Mouse (Mus musculus) forebrain, postnatal 0 days (tissue): Measurements from ENCODE around the gene H2al1j. TPM values are rescaled to one million over a fixed set of nuclear protein-coding genes. Genes with fewer than 3 reads are reported as not detected.

Source experiments
- ATAC-seq: fragments of 200-750 bp; cut with Nextera tagmentation; 2 replicates; pipeline ENCODE4 v1.8.0; 2017; ENCODE audit warnings: mild to moderate bottlenecking, moderate library complexity
- DNase-seq: peaks from one replicate; pipeline ENCODE4 v3.0.0-alpha.2; 2015
- H3K27ac ChIP-seq: fragments of 300-500 bp; sonication (generic); 2 replicates; pipeline ENCODE4 v1.5.1; 2014; ENCODE audit warnings: low read depth, mild to moderate bottlenecking, antibody characterized with exemption, low read length, moderate library complexity, mixed read lengths
- H3K27me3 ChIP-seq: fragments of 300-500 bp; sonication (generic); 2 replicates; pipeline ENCODE4 v1.6.1; 2014; ENCODE audit warnings: mild to moderate bottlenecking, low read length, mixed read lengths; ENCODE audit not compliant: insufficient read depth
- H3K36me3 ChIP-seq: fragments of 300-500 bp; sonication (generic); 2 replicates; pipeline ENCODE4 v1.6.1; 2014; ENCODE audit warnings: mild to moderate bottlenecking, moderate library complexity; ENCODE audit not compliant: insufficient read depth
- H3K4me1 ChIP-seq: fragments of 300-500 bp; sonication (generic); 2 replicates; pipeline ENCODE4 v1.6.1; 2014; ENCODE audit warnings: antibody characterized with exemption; ENCODE audit not compliant: insufficient read depth
- H3K4me2 ChIP-seq: fragments of 300-500 bp; sonication (generic); 2 replicates; pipeline ENCODE4 v1.6.1; 2014; ENCODE audit warnings: low read depth, mild to moderate bottlenecking, moderate library complexity
- H3K4me3 ChIP-seq: fragments of 300-500 bp; sonication (generic); 2 replicates; pipeline ENCODE4 v1.5.1; 2014; ENCODE audit warnings: low read depth, low read length, mixed read lengths
- H3K9ac ChIP-seq: fragments of 300-500 bp; sonication (generic); 2 replicates; pipeline ENCODE4 v1.6.1; 2014; ENCODE audit warnings: mild to moderate bottlenecking
- H3K9me3 ChIP-seq: fragments of 300-500 bp; sonication (generic); 2 replicates; pipeline ENCODE4 v1.6.1; 2016; ENCODE audit warnings: low read length
- CTCF ChIP-seq: sonication (generic); IDR thresholded peaks from 2 replicates; pipeline ENCODE4 v1.5.1; 2016; ENCODE audit warnings: antibody characterized with exemption, control low read depth, low read depth
- WGBS: fragments of 180-500 bp; shearing (Covaris S2); extraction: QIAGEN DNeasy Blood & Tissue Kit; methylation state at CpG from one replicate; pipeline ENCODE4 v1.1.7; 2014; 5-methylcytosine and 5-hydroxymethylcytosine counted together
- polyA plus RNA-seq: library from polyadenylated mRNA; unstranded; fragments of >200 nt; fragmentation: Nextera tagmentation; extraction: Ambion mirVana; gene quantifications from 2 replicates; pipeline ENCODE4 v1.2.1, GENCODE M21; 2015
- total RNA-seq: library from RNA; depleted of rRNA; stranded (reverse); fragments of >200 nt; gene quantifications from 2 replicates; pipeline ENCODE4 v1.2.3, GENCODE M21; 2014; rRNA removed

Gene H2al1j
- total and polyA plus RNA-seq, 2 experiments from 2014 or later: not detected

DNA sequence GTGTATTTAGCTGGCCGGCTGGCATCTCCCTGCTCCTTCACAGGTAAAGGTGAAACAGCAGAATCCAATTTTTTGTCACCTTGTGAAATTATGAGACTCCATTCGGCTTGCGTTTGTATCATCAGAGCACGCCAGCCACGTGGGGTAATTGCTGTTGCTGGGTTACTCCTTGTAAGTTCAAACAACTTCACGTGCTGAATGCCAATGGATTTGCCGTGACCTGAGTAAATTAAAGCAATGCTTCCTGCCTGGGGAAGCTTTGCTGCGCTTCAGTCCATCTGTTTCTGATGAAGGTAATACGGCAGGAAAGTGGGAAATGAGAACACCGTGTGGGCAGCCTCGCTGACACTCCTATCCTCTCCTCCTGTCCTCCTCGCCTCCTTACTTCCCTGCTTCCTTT lies 37.5 kb downstream of the H2al1j start:
- no peak for TF ChIP-seq CTCF
- Histone ChIP-seq H3K4me2 (no peak overlapping the region), H3K36me3 (no peaks in the 10 kb centered on the region), H3K27me3 (no peaks in the 10 kb centered on the region), H3K27ac (no peak overlapping the region), H3K9me3 (no peaks in the 10 kb centered on the region), H3K4me1 (no peaks in the 10 kb centered on the region), H3K9ac (no peak overlapping the region), H3K4me3 (no peak overlapping the region)
- DNase-seq (no peak), ATAC-seq (no peak)
- WGBS: 57% methylated on average over 12 of the region's 12 CpGs

Other genes with a start within 250 kb of the H2al1j start
- gene H2al1a, start 28.6 kb upstream of the H2al1j start, total RNA-seq: not detected in 2 replicates
- not detected in 2 replicates for gene H2al1a, start 28.6 kb upstream of the H2al1j start, polyA plus RNA-seq
- not detected in 2 replicates for gene H2al1b, start 25.4 kb upstream of the H2al1j start, total RNA-seq
- gene H2al1b, start 25.4 kb upstream of the H2al1j start, polyA plus RNA-seq: not detected in 2 replicates
- gene H2al1c, start 22.2 kb upstream of the H2al1j start, total RNA-seq: not detected in 2 replicates
- not detected in 2 replicates for gene H2al1c, start 22.2 kb upstream of the H2al1j start, polyA plus RNA-seq
- not detected in 2 replicates for gene H2al1d, start 19.0 kb upstream of the H2al1j start, total RNA-seq
- gene H2al1d, start 19.0 kb upstream of the H2al1j start, polyA plus RNA-seq: not detected in 2 replicates
- not detected in 2 replicates for gene H2al1e, start 15.9 kb upstream of the H2al1j start, total RNA-seq
- gene H2al1e, start 15.9 kb upstream of the H2al1j start, polyA plus RNA-seq: not detected in 2 replicates
- not detected in 2 replicates for gene H2al1f, start 12.7 kb upstream of the H2al1j start, total RNA-seq
- gene H2al1f, start 12.7 kb upstream of the H2al1j start, polyA plus RNA-seq: not detected in 2 replicates
- not detected in 2 replicates for gene H2al1g, start 9.6 kb upstream of the H2al1j start, total RNA-seq
- gene H2al1g, start 9.6 kb upstream of the H2al1j start, polyA plus RNA-seq: not detected in 2 replicates
- not detected in 2 replicates for gene H2al1h, start 6.3 kb upstream of the H2al1j start, total RNA-seq
- not detected in 2 replicates for gene H2al1h, start 6.3 kb upstream of the H2al1j start, polyA plus RNA-seq
- not detected in 2 replicates for gene H2al1i, start 3.2 kb upstream of the H2al1j start, total RNA-seq
- gene H2al1i, start 3.2 kb upstream of the H2al1j start, polyA plus RNA-seq: not detected in 2 replicates